Mouse (Mus musculus): Measurements from ENCODE around the gene Susd5. TPM values are rescaled to one million over a fixed set of nuclear protein-coding genes. Genes with fewer than 3 reads are reported as not detected.

The Susd5 gene
- 0.05 and 0.10 TPM in 2 replicates for polyA plus RNA-seq (2012; rRNA removed)

DNA sequence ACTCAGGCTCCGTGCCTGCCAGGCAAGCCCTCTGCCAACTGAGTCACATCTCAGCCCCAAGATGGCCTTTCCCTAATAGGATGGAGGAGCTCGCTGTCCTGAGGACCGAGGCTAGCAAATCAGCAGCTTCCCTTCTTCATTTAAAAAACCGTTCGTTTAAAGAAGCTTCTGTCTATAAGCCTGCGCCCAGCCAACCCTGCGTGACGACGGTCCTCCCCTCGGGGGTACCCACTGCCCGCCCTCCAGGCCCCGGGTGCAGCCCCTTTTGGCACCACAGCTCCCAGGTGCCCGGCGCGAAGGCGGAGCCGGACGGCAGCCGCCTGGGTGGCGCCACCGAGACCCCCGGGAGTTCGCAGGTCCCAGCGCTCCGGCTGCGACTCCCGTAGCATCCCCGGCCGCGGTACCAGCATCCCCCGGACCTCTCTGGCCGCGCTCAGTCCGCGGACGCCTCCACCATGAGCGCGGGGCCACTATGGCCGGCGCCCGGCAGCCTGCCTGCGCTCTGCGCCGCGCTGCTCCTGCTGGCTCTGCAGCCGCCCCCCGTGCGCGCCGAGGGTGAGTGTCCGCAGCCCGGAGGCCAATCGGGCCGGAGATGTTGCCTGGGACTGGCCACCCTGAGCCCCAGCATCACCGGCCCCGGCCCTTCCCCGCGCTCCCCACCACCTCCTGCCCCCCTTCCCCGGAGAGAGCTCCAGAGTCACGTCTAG, at the start of gene Susd5:
Gene Susd5, plus strand, starts transcription at position 51 of the 707 bp plus-strand sequence.
- DNase-seq (ENCODE audit: low read depth, low spot score), result no peak
- WGBS, result 2% methylated on average over 60 of the region's 60 CpGs

DNA sequence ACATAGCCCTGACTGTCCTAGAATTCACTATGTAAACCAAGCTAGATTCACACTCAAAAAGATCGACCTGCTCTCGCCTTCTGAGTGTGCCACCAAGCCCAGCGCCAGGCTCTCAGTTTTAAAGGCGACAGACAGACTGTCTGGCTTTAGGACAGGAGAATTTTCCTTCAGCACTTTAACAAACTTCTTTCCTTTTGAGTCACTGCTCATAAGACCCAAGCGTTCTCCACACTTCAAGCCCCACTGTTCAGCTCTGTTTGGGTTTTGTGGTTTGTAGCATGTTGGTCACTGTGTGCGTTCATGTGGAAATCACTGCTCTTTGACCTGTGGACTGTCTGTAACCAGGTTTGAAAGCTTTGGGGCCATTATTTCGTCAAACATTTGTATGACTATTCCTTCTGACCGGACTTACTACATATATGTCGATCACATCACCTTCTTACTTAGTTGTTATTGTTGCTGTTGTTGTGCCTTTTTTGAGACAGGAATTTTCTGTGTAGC, 49.0 kb upstream of the Susd5 start:
- no peak for DNase-seq (ENCODE audit: low read depth, low spot score)
- WGBS, result 86% methylated on average over 9 of the region's 9 CpGs

DNA sequence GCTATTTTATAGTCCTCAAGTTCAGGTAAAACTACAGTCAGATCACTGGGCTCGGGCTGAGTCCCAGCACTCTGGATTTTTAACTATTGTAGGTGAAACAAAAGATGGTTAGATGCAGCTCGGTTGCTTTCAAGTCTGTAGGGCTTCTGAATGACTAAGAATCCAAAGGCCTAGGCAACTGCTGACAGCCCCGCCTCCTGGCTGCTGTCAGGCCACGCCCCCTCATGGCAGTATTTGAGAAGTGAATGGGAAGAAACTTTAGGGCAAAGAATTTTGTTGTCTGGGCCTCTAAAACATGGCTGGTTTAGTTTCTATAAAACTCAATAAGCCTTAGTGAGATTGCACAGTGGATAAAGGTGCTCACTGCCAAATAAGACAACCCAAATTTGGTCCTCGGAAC, 47.4 kb upstream of the Susd5 start:
- WGBS, result 52% methylated on average over 5 of the region's 5 CpGs

DNA sequence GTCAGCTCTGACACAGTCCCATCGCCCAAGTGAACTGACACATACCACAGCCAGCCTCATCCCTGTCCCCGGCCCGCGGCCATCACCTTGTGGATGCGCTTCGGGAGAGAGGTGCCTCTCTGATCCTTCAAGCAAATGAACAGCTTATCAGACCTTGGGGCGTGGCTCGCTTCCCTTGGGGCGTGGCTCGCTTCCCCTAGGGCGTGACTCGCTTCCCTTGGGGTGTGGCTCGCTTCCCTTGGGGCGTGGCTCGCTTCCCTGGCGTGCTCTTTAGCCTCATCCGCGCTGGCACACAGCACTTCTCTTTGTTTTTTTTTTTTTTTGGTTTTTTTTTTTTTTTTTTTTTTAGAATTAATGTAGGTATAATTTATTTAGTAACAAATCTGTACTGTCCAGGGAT, 45.7 kb upstream of the Susd5 start:
- no peak for DNase-seq (ENCODE audit: low read depth, low spot score)
- WGBS, result 72% methylated on average over 18 of the region's 18 CpGs

More for the DNA sequence above, 47.4 kb upstream of the Susd5 start:
- DNase-seq (ENCODE audit: low read depth, low spot score), result no peak

DNA sequence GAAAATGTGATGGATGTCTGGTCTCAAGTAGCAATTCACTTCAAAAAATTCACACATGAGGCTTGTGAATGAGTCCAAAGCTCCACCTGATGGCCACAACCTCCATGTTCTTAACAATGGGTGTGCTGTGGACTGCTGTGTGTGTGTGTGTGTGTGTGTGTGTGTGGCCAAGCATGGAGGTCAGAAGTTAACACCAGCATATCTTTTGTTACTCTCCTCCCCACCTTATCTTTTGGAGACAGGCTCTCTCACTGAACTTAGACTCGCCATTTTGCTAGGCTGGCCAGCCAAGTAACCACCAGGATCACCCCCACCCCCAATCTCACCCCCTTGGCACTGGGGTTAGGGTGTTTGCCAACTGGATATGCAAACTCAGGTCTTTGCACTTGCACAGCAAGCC, 42.9 kb upstream of the Susd5 start:
- WGBS, result 85% methylated on average over 1 of the region's 1 CpGs
- no peak for DNase-seq (ENCODE audit: low read depth, low spot score)

DNA sequence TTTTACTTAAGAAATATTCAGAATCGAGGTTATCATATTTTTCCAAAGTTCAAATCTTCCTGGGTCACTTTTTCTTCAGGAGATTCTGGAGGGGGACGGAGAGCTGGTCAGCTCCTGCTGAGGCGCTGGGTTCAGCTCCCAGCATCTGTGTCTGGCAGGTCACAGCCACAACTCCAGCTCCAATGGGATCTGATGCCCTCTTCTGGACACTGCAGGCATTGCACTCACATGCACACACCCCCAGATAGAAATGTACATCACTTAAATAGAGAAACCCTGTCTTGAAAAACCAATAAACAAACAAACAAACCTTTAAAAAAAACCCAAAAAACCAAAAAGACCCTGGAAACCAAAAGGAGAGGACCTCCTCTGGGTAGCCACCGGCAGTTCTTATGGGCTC, 41.2 kb upstream of the Susd5 start:
- WGBS, result 87% methylated on average over 4 of the region's 4 CpGs
- DNase-seq (ENCODE audit: low read depth, low spot score), result no peak

DNA sequence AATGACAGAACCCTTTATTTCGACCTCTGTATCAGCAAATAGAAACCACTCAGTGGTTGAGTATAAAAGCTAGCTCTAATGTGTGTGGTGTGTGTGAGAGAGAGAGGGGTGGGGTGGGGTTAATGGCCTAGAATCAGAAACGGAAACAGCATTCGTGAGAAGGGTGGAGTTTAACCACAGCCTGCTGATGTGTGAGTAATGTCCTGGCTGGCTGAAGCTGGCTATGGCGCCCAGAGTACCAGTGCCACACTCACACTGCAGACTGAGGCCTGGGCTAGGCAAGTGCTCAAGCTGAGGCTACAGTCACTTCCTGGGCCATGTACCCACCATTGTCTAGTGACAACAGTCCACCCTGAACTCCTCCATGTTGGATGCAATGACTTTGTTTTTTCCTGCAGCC, 40.5 kb upstream of the Susd5 start:
- 46% methylated on average over 4 of the region's 4 CpGs for WGBS
- DNase-seq (ENCODE audit: low read depth, low spot score), result no peak

DNA sequence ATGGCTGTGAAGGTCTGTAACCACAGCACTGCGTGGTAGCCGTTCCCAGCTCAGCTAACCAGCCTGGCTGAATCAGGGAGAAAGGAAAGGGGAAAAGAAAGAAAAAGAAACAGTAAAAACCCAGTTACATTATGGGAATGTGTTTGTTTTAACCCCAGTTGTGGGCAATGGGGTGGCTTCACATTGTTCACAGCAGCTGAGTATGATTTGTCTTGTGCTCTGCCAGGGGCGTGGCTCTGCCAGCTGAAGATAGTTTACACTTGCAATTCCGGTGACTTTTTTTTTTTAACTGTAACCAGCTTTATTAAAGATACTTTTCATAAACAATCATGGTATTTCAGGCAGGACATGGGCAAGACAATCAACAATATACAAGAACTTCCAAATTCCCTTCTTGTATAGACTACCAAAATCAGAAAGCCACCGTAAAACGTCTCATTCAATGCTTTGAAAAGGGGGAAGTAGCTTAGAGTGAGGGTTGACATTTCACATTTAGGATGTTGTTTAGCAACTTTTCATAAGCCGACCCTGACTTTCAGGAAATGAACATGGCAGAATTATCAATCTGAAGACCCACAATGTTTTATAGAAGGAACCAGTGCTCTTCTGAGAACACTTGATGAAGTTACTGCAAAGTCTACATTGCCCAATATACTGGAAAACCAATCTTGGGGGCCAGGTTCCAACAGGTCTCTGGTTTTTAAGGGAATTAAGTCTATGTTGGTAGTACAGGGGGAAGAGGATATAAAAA, 37.8 kb upstream of the Susd5 start:
- DNase-seq (ENCODE audit: low read depth, low spot score), result no peak
- WGBS, result 79% methylated on average over 7 of the region's 7 CpGs

DNA sequence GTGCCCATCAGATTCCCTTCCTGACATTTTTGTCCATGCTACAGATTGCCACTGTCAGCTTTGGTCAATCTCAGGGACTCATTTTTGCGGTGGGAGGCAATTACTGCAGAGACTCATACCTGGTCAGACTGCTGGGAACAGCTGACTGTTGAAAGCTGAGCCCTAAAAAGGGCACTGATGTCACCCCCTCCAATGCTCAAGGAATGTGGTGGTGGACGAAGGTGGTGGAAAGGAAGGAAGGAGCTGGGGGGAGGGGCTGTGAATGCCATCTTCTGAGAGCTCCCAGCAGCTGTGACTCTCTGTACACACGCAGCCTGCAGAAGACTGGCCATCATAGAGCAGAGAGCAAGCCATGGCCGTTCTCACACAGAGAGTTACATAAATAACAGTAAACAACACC, 34.8 kb upstream of the Susd5 start:
- DNase-seq (ENCODE audit: low read depth, low spot score), result no peak
- WGBS, result 37% methylated on average over 4 of the region's 4 CpGs

DNA sequence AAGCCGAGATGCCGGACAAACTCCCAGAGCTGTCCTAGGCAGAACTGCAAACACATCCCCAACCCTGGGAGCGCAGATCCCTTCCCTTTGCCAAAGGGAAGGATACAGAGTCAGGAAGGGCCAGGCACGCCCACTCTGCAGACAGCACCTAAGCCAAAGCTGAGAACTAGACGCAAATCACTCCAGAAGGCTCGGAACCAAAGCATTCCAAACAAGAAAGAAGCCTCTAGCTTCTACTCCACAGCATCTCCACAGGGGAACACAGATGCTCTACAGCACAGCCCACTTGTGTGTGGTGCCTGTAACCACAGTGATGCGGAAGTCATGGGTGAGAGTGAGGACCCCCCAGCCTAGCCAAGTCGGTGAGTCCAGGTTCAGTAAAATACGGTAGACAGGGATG, 31.8 kb upstream of the Susd5 start:
- WGBS, result 43% methylated on average over 9 of the region's 9 CpGs

DNA sequence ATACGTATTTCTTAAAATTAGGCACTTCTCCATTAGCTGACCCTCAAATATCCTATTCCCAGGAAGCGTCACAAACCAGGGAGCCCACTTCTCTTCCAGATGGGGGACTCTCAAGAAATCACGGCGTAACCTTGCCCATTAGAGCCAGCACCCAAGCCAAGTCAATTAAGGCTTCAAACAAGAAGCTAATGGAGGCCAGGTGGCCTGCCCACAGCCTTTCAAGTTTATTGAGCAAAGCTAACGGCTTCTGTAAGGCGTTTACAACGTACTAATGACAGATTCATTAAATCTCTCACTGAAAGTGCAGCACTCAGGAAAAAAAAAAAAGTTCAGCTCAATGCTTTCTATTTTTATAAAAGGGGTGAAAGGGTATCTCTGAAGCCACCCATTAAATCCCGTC, 31.1 kb upstream of the Susd5 start:
- no peak for DNase-seq (ENCODE audit: low read depth, low spot score)
- 14% methylated on average over 8 of the region's 8 CpGs for WGBS

More for the DNA sequence above, 31.8 kb upstream of the Susd5 start:
- DNase-seq (ENCODE audit: low read depth, low spot score), result no peak

DNA sequence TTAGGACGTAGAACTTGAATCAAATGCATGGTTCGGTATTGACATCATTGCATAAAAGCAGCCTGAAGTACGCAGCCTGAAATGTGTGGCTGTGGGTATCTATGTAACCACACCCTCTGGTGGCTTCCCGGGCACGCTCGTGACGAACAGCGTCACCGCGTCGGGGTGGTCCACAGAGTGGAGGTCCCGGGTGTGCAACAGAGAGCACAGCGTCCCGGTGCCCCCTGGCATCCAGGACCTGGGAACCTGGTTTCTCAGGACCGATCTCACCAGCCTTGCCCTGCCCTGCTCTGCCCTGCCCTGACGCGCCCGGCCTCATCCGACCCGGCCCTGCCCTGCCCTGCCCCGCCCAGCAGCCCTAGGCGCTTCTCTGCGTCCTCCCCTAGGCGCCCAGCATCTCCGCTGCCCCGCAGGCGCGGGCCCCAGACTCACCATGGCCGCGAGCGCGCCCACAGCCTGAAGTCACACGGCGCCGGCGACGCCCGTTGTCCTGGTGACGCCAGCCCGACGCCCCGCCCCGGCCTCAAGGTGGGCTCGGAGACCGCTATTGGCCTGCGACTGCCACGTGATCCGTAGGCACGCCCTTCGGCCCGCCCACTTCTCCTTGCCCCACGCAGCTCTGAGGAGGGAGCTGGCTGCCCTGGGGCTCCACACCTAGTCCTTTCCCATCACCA, 30.5 kb upstream of the Susd5 start:
- under 1% methylated on average over 52 of the region's 52 CpGs for WGBS
- no peak for DNase-seq (ENCODE audit: low read depth, low spot score)

DNA sequence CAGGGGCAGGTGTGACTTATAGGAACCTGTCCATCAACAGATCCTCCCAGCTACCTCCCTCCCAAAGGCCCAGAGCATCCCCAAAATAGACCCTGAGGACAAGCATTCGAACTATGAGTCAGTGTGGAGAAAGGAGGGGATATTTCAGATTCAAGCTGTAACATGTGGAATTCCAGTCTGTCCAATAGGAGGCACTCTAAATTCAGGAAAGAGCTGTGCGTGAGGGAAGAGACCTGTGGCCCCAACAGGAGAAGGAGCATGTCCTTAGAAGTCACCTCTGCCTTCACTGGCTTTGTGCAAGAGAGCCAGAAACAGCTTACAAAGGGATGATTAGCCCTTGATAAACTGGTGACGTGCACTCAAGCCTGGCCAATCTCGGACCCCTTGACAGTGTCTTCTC, 16.0 kb upstream of the Susd5 start:
- DNase-seq (ENCODE audit: low read depth, low spot score), result no peak
- 80% methylated on average over 4 of the region's 4 CpGs for WGBS

DNA sequence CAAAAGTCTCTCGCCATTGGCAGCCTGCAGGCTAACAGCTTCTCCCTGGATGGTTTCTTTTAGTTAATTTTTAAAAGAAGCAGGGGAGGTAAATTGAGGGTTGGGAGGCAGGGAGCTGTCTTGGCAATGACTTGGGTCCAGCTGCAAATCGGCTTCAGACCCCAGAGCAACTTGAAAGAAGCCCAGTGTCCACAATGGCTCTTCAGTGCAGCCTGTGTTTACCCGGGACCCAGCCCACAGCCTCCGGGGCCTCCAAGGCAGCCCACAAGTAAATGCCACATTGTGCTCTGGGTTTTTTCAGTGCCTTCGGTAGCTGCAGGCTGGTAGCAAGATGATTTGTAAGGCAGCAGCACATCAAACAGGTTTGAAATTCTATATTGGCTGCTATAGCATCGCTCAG, 14.4 kb upstream of the Susd5 start:
- DNase-seq (ENCODE audit: low read depth, low spot score), result no peak
- WGBS, result 22% methylated on average over 6 of the region's 6 CpGs

DNA sequence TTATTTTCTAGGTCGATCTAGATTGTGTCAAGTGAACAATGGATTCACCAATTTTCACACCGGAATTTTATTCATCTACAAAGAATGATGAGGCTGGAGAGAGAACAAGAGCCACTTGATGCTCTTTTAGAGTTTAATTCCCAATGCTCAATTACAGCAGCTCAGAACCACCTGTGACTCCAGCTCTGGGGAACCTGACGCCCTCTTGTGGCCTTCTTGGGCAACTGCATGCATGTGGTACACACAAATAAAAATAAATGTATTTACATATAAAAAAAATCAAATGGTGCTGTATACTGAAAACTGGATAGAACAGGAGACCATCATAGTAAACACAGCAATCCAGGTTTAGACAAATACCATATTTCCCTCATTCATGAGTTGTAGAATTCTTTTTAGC, 12.5 kb upstream of the Susd5 start:
- WGBS, result 56% methylated on average over 3 of the region's 3 CpGs
- DNase-seq (ENCODE audit: low read depth, low spot score), result no peak

DNA sequence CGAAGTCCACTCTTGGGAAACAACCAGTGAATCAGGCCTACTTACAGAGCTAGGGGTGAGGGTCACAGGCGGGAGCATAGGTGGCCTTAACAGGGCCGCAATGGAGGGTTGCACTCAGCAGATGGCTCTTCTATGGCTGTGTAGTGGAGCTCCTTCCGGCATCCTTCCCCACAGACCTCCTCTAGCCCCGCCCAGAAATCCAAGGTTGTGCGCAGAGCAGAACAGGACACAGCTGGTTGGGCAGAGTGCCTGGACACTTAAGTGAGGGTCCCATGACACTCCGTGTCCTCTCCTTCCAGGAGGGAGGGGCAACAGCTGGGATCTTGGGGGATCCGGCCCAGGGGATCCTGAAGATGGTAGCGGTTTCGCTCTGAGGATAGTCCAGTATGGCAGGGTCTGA, 10.9 kb upstream of the Susd5 start, which contains the start of gene Fbxl2:
Gene Fbxl2, minus strand, starts transcription at position 164 of the 400 bp plus-strand sequence.
- DNase-seq (ENCODE audit: low read depth, low spot score), result no peak
- 70% methylated on average over 10 of the region's 10 CpGs for WGBS

DNA sequence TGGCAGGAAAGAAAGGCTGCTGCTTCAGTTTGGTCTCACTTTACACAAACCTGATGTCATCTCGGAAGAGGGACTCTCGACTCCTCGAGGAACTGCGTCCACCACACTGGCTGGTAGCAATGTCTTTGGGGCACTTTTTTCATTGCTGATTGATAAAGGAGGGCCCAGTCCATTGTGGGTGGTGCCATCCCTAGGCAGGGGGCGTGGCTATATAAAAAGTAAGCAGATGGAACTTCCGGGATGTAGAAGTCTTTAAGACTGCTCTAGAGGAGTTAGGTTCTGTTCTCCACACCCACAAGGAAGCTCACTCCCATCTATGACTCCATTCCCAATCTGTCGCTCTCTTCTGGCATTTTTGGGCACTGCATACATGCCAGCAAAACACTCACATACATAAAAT, 10.3 kb upstream of the Susd5 start:
- WGBS, result 75% methylated on average over 7 of the region's 7 CpGs
- DNase-seq (ENCODE audit: low read depth, low spot score), result no peak

DNA sequence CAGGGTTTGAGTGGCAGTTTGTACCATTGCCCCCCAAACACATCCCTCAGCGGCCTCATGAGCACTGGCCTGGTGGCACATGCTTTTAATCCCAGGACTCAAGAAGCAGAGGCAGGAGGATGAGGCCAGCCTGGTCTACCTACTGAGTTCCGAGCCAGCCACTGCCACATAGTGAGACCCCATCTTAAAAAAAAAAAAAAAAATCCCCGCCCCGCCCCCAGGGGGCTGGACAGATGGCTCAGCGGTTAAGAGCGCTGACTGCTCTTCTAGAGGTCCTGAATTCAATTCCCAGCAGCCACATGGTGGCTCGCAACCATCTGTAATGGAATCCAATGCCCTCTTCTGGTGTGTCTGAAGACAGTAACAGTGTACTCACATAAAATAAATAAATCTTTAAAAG, 6.8 kb upstream of the Susd5 start:
- WGBS, result 89% methylated on average over 7 of the region's 7 CpGs
- DNase-seq (ENCODE audit: low read depth, low spot score), result no peak

DNA sequence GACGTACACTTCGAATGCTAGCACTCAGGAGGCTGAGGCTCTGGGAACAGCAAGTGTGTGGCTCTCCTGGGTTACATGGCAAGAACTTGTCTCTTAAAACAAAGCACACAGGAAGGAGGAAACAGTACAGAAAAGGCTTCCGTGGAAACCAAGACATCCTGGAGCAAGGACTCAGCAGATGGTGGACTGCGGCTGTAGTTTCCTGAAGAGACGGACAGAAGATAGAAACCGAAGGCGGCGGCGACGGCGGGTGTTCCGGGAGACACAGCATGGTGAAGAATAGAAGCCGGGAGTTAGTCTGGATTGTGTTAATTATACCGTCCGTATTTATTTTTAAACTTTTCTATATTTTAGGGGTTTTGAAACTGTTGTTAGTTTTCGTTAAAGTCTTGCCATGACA, 6.2 kb upstream of the Susd5 start:
- 84% methylated on average over 16 of the region's 16 CpGs for whole genome bisulfite sequencing
- no peak for DNase-seq (ENCODE audit: low read depth, low spot score)

DNA sequence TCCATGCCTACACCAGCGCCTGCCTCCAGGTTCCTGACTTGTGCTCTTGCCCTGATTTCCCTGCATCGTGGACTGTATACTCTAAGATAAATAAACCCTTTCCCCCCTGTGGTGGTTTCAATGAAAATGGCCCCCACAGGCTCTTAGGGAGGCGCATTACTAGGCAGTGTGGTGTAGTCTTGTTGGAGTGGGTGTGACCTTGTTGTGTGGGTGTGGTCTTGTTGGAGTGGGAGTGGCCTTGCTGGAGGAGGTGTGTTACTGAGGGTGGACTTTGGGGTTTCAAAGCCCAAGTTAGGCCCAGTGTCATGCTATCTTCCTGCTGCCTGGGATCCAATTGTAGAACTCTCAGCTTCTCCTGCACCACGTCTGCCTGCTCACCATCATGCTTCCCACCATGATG, 4.9 kb upstream of the Susd5 start:
- DNase-seq (ENCODE audit: low read depth, low spot score), result no peak
- WGBS, result 77% methylated on average over 4 of the region's 4 CpGs

DNA sequence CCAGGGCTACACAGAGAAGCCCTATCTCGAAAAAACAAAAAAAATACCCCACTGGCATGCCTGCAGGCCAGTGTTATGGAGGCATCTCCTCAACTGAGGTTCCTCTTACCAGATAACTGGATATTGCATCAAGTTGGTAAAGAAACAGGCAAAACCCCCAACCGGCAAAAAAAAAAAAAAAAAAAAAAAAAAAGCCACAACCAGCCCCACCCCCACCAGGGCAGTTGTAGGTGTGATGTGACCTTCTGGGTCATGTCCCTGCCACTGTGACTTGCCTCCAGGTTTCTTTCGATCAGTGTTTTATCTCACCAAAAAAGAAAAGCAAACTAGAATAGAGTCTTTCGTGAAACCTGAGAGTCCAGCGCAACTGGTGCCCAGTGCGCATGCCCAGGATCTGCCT, 4.1 kb upstream of the Susd5 start:
- WGBS, result 73% methylated on average over 6 of the region's 6 CpGs
- DNase-seq (ENCODE audit: low read depth, low spot score), result no peak

All from large intestine, adult 2 months (tissue).